Mouse (Mus musculus) megakaryocyte, adult 5-6 weeks (primary cell): ENCODE data around the gene Rabgap1l. TPM values are rescaled to one million over a fixed set of nuclear protein-coding genes. Genes with fewer than 3 reads are reported as not detected.

ENCODE experiments used
- ATAC-seq: 2 replicates; pipeline ENCODE4 v1.8.0; 2016; ENCODE audit warnings: mild to moderate bottlenecking, inconsistent platforms; ENCODE audit not compliant: poor library complexity, severe bottlenecking
- total RNA-seq, 2 experiments: library from RNA; stranded (forward) in 1 of 2; stranded (reverse) in 1 of 2; fragments of 153-499, 151-499 nt in 1 of 2; fragments of 221-1000, 200-1000 nt in 1 of 2; gene quantifications; 2 replicates each; pipeline versions ENCODE4 v1.2.3 to v1.2.4; 2015 to 2017

Rabgap1l gene
- 60.8 and 78.6 TPM in 2 replicates for total RNA-seq (2015)
- 96.4 and 99.5 TPM in 2 replicates for total RNA-seq (2017)

DNA sequence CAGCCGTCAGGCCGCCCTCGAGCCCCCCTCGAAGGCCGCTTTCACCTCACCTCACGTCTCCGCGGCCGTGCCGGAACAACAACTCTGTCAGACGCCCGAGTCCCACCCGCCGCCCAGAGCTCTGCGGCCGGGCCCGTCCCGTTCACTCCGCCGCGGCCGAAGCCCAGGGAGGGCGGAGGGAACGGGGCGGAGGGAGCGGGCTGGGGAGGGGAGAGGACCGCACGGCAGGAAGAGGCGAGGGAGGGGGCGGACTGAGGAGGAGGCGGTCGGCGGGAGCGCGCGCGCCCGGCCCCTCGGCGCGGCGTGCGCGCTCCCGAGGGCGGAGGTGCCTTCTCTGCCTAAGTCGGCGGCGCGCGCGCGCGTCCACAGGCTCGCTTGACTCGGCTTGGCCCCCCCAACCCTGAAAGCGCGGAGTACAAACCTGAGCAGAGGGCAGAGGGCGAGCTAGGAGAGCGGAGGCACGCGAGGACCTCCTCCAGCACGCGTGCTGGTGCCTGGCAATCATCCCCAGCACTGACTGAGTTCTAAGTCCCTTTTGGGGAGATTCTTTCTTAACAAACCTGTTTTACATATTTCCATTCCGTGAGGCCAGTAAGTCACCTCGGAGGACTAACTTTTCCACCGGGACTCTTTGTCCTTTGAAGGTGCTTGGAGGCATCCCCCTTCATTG, at the start of gene Rabgap1l:
Gene Rabgap1l (minus strand): TSS at position 526 of the 670 bp plus-strand sequence.
- peak; percentile 87 for ATAC-seq

GRCm38 (mm10) chr1:160842567-160842966, 49.6 kb upstream of the Rabgap1l start:
- ATAC-seq, result no peak

GRCm38 (mm10) chr1:160840618-160841017, 47.6 kb upstream of the Rabgap1l start:
- no peak for ATAC-seq

- ATAC-seq, result no peak
Measured at GRCm38 (mm10) chr1:160839095-160839494, 46.1 kb upstream of the Rabgap1l start.

DNA sequence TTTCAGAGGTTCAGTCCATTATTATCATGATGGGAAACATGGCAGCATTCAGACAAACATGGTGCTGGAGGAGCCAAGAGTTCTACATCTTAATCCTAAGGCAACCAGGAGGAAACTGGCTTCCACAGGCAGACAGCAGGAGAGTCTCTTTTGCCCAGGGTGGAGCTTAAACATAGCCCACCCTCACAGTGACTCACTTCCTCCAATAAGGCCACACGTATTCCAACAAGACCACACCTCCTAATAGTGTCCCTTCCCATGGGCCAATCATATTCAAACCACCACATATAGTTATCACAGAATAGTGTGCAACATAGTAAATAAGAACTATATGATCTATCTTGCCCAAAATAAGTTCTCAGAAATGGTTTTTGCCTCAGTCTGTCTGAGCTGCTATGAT, 41.4 kb upstream of the Rabgap1l start:
- ATAC-seq, result no peak

DNA sequence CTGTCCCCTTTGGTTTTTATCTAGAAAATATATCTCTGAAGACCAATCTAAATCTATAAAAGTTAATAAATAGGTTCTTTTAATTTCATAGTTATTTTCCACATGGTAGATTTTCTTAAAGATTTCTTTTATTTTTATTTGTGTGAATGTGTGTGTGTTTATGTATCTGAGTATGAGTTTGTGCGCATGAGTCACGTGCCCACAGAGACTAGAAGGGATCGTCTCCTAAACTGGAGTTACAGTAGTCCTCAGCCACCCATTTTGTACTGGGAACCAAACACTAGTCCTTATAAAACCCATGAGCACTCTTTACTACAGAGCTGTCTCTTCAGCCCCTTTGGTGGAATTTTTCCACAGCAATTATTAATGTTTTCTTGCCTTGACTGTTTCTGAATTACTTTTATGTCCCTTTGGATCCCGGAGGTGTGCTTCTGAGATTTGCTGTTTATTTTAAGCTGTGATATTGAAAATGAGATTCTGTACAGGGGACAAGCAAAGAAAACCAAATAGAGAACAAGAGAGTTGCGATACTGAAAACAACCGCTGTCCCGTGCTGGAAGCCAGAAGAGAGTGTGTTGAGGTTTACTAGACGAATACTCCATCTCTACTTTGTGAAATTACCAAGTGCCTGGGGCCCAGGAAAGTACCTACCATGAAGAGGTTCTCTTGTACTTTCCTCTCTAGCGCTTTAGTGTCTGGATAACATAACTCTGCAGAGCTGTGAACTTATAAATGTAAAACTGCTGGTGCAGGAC, 39.4 kb upstream of the Rabgap1l start:
- no peak for ATAC-seq

DNA sequence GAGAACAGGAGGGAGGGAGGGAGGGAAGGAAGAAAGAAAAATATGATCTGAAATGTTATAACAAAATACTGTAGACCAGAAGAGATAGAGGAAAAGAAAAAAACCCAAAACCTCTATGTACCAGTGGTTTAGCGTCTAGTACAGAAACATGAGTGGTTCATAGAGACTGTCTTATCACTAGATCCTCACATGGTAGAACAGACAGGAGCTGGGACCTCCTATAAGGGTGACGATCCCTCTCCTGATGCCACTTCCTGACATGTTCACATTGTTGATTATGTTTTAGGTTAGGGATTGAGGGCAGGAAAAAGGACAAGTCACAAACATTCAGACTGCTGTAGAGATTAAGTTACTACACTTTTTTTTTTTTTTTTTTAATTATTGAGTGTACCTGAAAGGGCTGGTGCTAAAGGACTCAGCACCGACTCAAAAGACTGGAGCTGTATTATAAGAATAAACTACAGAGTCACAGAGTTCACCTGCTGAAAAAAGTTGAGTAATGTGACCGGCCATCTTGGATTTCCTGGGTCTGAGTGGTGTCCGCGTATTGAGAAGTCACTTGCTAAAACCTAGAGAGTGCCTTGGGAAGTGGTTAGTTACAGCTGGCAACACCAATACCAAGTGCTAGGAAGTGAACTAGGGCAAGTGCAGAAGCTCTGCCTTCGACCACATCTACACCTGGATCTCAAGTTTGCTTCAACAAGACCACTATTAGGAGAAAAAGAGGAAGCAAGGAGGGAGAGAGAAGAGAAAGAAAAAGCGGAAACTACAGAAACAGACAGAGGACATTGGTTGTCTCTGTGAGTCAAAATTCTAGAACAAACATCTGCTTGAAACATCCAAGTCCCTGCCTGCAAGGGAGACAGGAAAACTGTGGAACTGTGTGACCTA, 37.8 kb upstream of the Rabgap1l start:
- ATAC-seq, result peak; percentile 87

DNA sequence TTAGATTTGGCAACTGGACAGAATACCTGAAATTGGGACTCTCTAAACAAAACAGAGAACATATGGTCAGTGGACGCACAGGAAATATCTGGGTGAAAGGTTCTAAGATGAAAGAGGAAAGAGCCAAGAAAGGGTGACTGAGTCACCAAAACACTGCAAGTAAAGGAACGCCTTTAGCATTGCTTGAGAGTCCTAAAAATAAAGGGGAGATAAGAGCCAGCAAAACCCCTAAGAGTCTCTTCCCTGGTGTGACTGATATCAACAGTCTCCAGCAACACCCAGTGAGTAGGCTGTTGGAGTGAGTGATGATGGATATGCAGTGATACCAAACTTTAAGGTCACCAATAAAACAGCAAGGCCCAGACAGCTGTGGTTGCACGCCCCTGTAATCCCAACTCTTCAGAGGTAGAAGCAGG, 32.4 kb upstream of the Rabgap1l start:
- ATAC-seq, result peak; percentile 38; the same call in 1 of the 2 replicates

GRCm38 (mm10) chr1:160823638-160824037, 30.6 kb upstream of the Rabgap1l start:
- no peak for ATAC-seq

DNA sequence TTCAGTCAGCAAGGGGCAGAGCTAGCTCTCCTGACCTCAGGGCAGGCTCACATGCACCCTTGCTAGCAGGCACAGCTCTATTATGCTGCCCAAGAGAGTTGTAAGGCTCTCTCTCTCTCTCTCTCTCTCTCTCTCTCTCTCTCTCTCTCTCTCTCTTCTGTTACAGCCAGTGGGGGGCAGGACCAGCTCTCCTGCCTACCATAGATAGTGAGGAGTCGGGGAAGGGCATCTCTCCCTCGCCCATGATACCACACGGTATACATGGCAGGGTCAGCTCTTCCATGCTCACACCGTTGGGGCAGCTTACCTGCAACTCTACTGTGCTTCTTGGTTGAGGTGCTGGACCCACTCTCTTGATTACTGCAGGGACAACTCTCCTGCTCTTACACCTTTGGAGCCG, 21.2 kb upstream of the Rabgap1l start:
- no peak for ATAC-seq

GRCm38 (mm10) chr1:160812428-160812827, 19.4 kb upstream of the Rabgap1l start:
- peak; percentile 86 for ATAC-seq

DNA sequence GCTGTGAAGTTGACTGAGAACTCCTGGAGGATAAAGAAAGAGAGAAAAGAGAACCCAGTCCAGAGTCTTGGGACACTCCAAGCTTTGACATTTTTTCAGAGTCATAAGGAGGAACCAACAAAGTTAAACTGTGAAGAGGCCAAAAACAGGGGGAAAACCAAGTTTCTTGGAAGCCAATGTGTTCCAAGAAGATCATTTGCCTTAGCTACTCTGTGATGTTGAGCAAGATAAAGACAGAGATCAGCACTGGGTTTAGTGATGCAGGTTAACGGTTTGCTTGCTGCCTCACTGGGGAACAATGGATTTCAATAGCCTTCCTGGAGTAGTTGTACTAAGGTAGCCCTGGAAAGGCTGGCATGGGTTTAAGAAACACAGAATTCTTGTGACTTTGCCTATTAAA, 18.9 kb upstream of the Rabgap1l start:
- ATAC-seq, result no peak

DNA sequence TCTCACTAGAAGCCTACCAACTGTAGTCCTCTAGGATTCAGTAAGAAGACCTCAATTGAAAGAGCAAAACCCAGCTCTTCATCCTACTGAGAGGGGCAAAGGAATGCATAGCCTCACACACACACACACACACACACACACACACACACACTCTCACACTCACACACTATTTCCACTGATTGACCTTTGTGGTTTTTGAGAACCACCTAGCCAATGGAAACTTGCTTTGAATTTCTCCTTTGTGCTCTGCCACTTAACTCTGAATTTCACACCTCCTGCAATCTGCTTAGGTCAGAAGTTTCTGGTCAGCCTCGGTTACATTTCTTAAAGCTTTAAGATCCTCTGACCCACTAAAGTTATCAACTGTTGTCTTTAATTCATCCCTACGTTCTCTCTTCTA, 12.3 kb upstream of the Rabgap1l start:
- ATAC-seq, result peak; percentile 27; the same call in 1 of the 2 replicates

- ATAC-seq, result no peak
Measured at GRCm38 (mm10) chr1:160799972-160800371, 7.0 kb upstream of the Rabgap1l start.

- ATAC-seq, result no peak
Measured at GRCm38 (mm10) chr1:160795016-160795415, 2.0 kb upstream of the Rabgap1l start.

DNA sequence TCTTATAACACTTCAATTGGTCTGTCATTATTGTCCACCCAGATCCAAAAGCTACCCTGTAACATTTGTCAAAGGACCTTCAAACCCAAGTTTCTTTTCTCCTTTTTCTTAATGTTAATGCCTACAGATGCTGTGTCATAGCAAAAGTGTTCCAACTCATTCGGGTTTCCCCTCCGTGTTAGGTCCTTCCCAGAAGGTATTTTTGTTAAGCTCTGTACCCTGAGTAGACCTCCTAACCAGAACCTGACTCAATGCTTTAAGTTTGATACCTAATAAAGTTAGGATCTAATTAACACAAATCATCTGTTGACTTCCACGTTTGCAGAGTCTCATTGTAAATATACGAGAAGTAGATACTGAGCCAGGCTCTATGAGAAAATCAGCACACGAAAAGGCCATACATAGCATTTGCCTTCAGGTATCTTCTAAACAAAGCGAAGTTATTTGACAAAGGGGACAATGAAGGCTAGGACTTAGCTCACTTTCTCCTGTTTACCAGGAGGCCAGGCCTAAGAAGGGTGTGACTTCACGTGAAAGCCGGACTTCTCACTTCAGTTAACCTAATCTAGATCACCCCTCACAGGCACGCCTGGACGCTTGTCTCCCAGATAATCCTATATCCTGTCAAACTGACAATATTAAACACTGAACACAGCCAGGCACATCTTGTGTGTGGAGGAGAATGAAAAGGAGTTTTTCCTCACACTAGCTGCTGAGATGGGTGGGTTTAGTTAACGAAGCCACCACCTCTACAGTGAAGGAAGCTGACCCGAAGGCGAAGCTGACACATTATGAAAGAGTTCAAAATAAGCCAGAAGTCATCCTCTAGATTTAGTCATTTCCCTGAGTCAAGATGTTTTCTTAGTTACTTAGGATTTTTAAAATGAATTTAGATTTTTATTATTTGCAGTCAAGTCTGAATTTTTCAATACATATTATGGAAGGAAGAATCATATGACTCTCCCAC, 1.1 kb upstream of the Rabgap1l start:
- no peak for ATAC-seq

DNA sequence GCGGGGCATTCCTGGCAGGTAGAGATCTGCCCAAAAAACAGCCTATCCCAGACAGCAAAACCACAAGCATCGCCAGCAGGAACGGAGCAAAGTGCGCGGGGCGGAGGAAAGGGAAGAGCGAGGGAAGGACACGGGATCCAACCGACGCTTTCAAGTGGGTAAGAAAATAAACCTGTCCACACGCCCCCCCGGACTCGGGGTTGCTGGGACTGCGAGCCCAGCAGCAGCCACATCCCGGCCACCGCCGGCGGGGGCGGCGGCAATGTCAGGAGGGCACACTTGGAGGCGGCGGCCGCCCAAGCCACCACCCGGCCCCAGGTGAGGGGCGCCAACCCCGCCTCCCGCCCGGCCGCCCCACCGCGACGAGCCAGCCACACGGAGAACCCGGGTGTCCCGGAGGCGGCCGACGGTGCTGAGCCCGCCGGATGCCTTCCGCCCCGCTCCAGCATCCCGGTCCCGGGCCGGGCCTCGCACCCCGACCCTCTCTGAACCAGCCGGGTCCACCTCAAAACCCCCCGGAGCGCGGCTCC, 790 bp downstream of the Rabgap1l start:
- ATAC-seq, result peak; percentile 34

- ATAC-seq, result peak; percentile 34
Measured at GRCm38 (mm10) chr1:160791381-160792155, 1.4 kb downstream of the Rabgap1l start.

GRCm38 (mm10) chr1:160790630-160791029, 2.4 kb downstream of the Rabgap1l start:
- ATAC-seq, result no peak
